Mouse (Mus musculus) CH12.LX (cell line): ENCODE measurements at regions not wholly inside any gene's neighbourhood (a gene's known extent, or its start where the extent isn't known, plus 50 kb on each side); places are given as distances from the start of the nearest gene placed in this dataset.

Experiments
- CHD2 ChIP-seq: IDR thresholded peaks from 2 replicates; pipeline ENCODE4 v1.6.1; 2011; ENCODE audit warnings: low read length, improper control_type of control experiment
- CTCF ChIP-seq, 2 experiments: IDR thresholded peaks in 1 of 2; conservative IDR thresholded peaks in 1 of 2; 2 replicates each; pipeline ENCODE4 v1.5.1; 2011 to 2012; ENCODE audit warnings: low read depth in 2 of 2, low read length in 2 of 2, improper control_type of control experiment in 1 of 2, inconsistent platforms in 1 of 2, mild to moderate bottlenecking in 1 of 2, moderate library complexity in 1 of 2
- MAZ ChIP-seq: IDR thresholded peaks from 2 replicates; pipeline ENCODE4 v1.6.1; 2012; ENCODE audit warnings: low read depth, mild to moderate bottlenecking, inconsistent platforms, low read length, improper control_type of control experiment, moderate library complexity
- MYC ChIP-seq: IDR thresholded peaks from 2 replicates; pipeline ENCODE4 v1.6.1; 2011; ENCODE audit warnings: low read depth, mild to moderate bottlenecking, improper control_type of control experiment, low read length
- POLR2A ChIP-seq: IDR thresholded peaks from 2 replicates; pipeline ENCODE4 v1.6.1; 2011; ENCODE audit warnings: low read depth, mild to moderate bottlenecking, improper control_type of control experiment, low read length
- USF1 ChIP-seq: IDR thresholded peaks from 2 replicates; pipeline ENCODE4 v1.6.1; 2014; ENCODE audit warnings: low read depth, mild to moderate bottlenecking, inconsistent platforms, low read length, improper control_type of control experiment

GRCm38 (mm10) chr19:56220724-56221407, 66.1 kb upstream of the Habp2 start:
- no peak for TF ChIP-seq CTCF (conservative IDR thresholded peaks at IDR 0.05 in 1 of 2, IDR thresholded peaks at IDR 0.05 in 1 of 2; ENCODE audit: low read depth in 2 of 2, low read length in 2 of 2)
- TF ChIP-seq POLR2A: no peak
- TF ChIP-seq CHD2: no peak
- TF ChIP-seq USF1: no peak
- no peak for TF ChIP-seq MYC
- no peak for TF ChIP-seq MAZ
